ENCODE assay signal across 15 mouse cellular contexts in the genomic region with DNA sequence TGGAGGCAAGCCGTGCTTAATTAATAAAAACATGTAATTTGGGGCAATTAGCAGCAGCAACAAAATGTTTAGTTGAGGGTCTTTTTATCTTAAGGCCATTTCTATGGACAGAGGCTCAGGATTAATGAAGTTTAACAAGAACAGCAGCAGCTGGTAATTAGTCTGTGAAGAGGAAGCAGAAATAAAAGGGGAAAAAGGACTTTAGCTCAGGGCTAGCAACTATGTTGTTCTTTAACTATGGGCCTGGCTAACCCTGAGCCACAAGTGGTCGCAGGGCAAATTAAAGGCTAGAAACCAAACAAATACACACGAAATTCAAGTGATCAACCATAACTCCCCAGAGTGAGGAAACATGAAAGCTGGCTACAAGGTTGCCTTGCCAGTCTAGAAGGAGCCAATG.
A peak's percentile ranks its signal among the peaks of the same experiment; 100 is the strongest.
DNase-seq lines count a peak whose midpoint lies in the region; ATAC-seq and TF ChIP-seq lines count a peak whose summit lies in the region.
"Had no signal": no experiment of that assay in that cellular context is flagged by ENCODE, and none has a peak within 500 bp of the region (broad histone marks: within the 10 kb centered on the region; RNA-seq: fewer than 3 reads in every experiment).

No protein-coding gene starts in this region.

- no peak for TF ChIP-seq CTCF in bone marrow, adult 2 months (IDR thresholded peaks at IDR 0.05; ENCODE audit: control insufficient read depth, insufficient read depth, low read length)
- no peak for TF ChIP-seq CTCF in stomach, postnatal 0 days (IDR thresholded peaks at IDR 0.05; ENCODE audit: low read depth)

- TF ChIP-seq EP300 in stomach, postnatal 0 days (optimal IDR thresholded peaks at IDR 0.05): no peak

- DNase-seq in forebrain, embryonic 11.5 days (ENCODE audit: low spot score): no peak
- DNase-seq in forebrain, embryonic 10.5 days (ENCODE audit: extremely low spot score, low spot score): no peak
- DNase-seq in kidney, adult 11 months: no peak
- DNase-seq in lung, adult 18-20 months: no peak
- no peak for DNase-seq in stomach, postnatal 0 days (ENCODE audit: low spot score)
- DNase-seq: cerebellum, adult 2 months; heart, adult 11 months; right cerebral cortex, postnatal 25 days had no signal

- ATAC-seq in forebrain, embryonic 11.5 days (replicated peaks; ENCODE audit: low FRiP score): 0 out of 2 replicates have a peak, but pooled peaks have one; percentile 27
- no peak for ATAC-seq in kidney, embryonic 15.5 days (replicated peaks; ENCODE audit: low FRiP score)
- 0 out of 2 replicates have a peak, but pooled peaks have one; percentile 39 for ATAC-seq in megakaryocyte, adult 5-6 weeks (ENCODE audit: poor library complexity, severe bottlenecking)
- no peak for ATAC-seq in stomach, postnatal 0 days (ENCODE audit: low FRiP score, low TSS enrichment)

- TF ChIP-seq POLR2A in bone marrow, adult 2 months (IDR thresholded peaks at IDR 0.05; ENCODE audit: borderline replicate concordance, control insufficient read depth, low read depth, low read length): no peak

- H3K4me1 ChIP-seq in forebrain, embryonic 11.5 days (replicated peaks; ENCODE audit: control insufficient read depth, insufficient read depth, low read length): 0 out of 2 replicates have a peak, but pooled peaks cover 2% of the 10 kb centered on the region
- H3K4me1 ChIP-seq in forebrain, embryonic 10.5 days: peaks cover 20% of the 10 kb centered on the region
- H3K4me1 ChIP-seq in kidney, embryonic 15.5 days: peaks cover 35% of the 10 kb centered on the region
- H3K4me1 ChIP-seq in bone marrow, adult 2 months (ENCODE audit: control insufficient read depth, insufficient read depth, low read length): peaks cover 2% of the 10 kb centered on the region
- H3K4me1 ChIP-seq in stomach, postnatal 0 days (replicated peaks; ENCODE audit: control insufficient read depth, insufficient read depth): peaks cover 2% of the 10 kb centered on the region; the same call in 1 of the 2 replicates
- H3K4me1 ChIP-seq: neural tube, embryonic 12.5 days had no signal

- H3K4me3 ChIP-seq in forebrain, embryonic 11.5 days (ENCODE audit: low read depth, low read length): no peak overlapping the region
- H3K4me3 ChIP-seq in forebrain, embryonic 10.5 days: no peak overlapping the region
- no peak overlapping the region for H3K4me3 ChIP-seq in kidney, embryonic 15.5 days (replicated peaks)
- no peak overlapping the region for H3K4me3 ChIP-seq in bone marrow, adult 2 months (replicated peaks; ENCODE audit: control insufficient read depth, low read depth, low read length)
- H3K4me3 ChIP-seq in stomach, postnatal 0 days (ENCODE audit: low read depth, low read length): no peak overlapping the region
- H3K4me3 ChIP-seq: embryonic facial prominence, embryonic 13.5 days; neural tube, embryonic 12.5 days had no signal

- no peak overlapping the region for H3K27ac ChIP-seq in forebrain, embryonic 11.5 days (ENCODE audit: low read depth, low read length)
- no peak overlapping the region for H3K27ac ChIP-seq in forebrain, embryonic 10.5 days
- 0 out of 2 replicates have a peak overlapping the region, but pooled peaks have one; percentile 29 for H3K27ac ChIP-seq in kidney, embryonic 15.5 days
- H3K27ac ChIP-seq in bone marrow, adult 2 months (ENCODE audit: control insufficient read depth, insufficient read depth, low read depth, low read length, poor library complexity): peak overlapping the region; percentile 62; the same call in 1 of the 2 replicates
- H3K27ac ChIP-seq in stomach, postnatal 0 days (replicated peaks): no peak overlapping the region
- H3K27ac ChIP-seq: embryonic facial prominence, embryonic 13.5 days; liver, embryonic 14.5 days; neural tube, embryonic 12.5 days had no signal

- no peak overlapping the region for H3K4me2 ChIP-seq in forebrain, embryonic 11.5 days (ENCODE audit: low read depth, low read length, severe bottlenecking)
- no peak overlapping the region for H3K4me2 ChIP-seq in kidney, embryonic 15.5 days
- H3K4me2 ChIP-seq in stomach, postnatal 0 days (replicated peaks; ENCODE audit: low read depth): no peak overlapping the region
- H3K4me2 ChIP-seq: embryonic facial prominence, embryonic 13.5 days; midbrain, embryonic 11.5 days; neural tube, embryonic 12.5 days had no signal

- H3K36me3 ChIP-seq in forebrain, embryonic 11.5 days (ENCODE audit: control insufficient read depth, insufficient read depth, low read length): no peaks in the 10 kb centered on the region
- H3K36me3 ChIP-seq in forebrain, embryonic 10.5 days (replicated peaks): peaks cover 5% of the 10 kb centered on the region; the same call in 1 of the 2 replicates
- H3K36me3 ChIP-seq in kidney, embryonic 15.5 days: peaks cover 3% of the 10 kb centered on the region; the same call in 1 of the 2 replicates
- no peaks in the 10 kb centered on the region for H3K36me3 ChIP-seq in stomach, postnatal 0 days (ENCODE audit: control insufficient read depth, insufficient read depth, low read length)
- H3K36me3 ChIP-seq: embryonic facial prominence, embryonic 13.5 days; neural tube, embryonic 12.5 days had no signal

- no peaks in the 10 kb centered on the region for H3K9me3 ChIP-seq in forebrain, embryonic 11.5 days (ENCODE audit: control insufficient read depth, low read length)
- H3K9me3 ChIP-seq in forebrain, embryonic 10.5 days: no peaks in the 10 kb centered on the region
- no peaks in the 10 kb centered on the region for H3K9me3 ChIP-seq in kidney, embryonic 15.5 days (replicated peaks)
- no peaks in the 10 kb centered on the region for H3K9me3 ChIP-seq in stomach, postnatal 0 days (ENCODE audit: control insufficient read depth, low read length)
- H3K9me3 ChIP-seq: embryonic facial prominence, embryonic 13.5 days; neural tube, embryonic 12.5 days had no signal

- H3K27me3 ChIP-seq in forebrain, embryonic 11.5 days (ENCODE audit: control insufficient read depth, insufficient read depth, low read length): no peaks in the 10 kb centered on the region
- no peaks in the 10 kb centered on the region for H3K27me3 ChIP-seq in forebrain, embryonic 10.5 days (ENCODE audit: poor library complexity, severe bottlenecking)
- H3K27me3 ChIP-seq in kidney, embryonic 15.5 days: no peaks in the 10 kb centered on the region
- no peaks in the 10 kb centered on the region for H3K27me3 ChIP-seq in stomach, postnatal 0 days (ENCODE audit: control insufficient read depth, insufficient read depth, low read length)
- H3K27me3 ChIP-seq: embryonic facial prominence, embryonic 13.5 days; neural tube, embryonic 12.5 days had no signal

- H3K9ac ChIP-seq in forebrain, embryonic 11.5 days (ENCODE audit: low read length): no peak overlapping the region
- H3K9ac ChIP-seq in kidney, embryonic 15.5 days: no peak overlapping the region
- H3K9ac ChIP-seq in stomach, postnatal 0 days (ENCODE audit: low read length): no peak overlapping the region
- H3K9ac ChIP-seq: embryonic facial prominence, embryonic 13.5 days; liver, embryonic 14.5 days; neural tube, embryonic 12.5 days had no signal

- WGBS in forebrain, embryonic 11.5 days: 37% methylated on average over 3 of the region's 3 CpGs
- WGBS in forebrain, embryonic 10.5 days: 53% methylated on average over 3 of the region's 3 CpGs
- 48% methylated on average over 3 of the region's 3 CpGs for WGBS in kidney, embryonic 15.5 days
- WGBS in bone marrow, adult 2 months: 40% methylated on average over 3 of the region's 3 CpGs
- WGBS in stomach, postnatal 0 days: 63% methylated on average over 3 of the region's 3 CpGs

Comparison
In these comparisons a context has a peak if more than half of its experiments do, and no peak if none do; other contexts are left out.
1. ATAC-seq: peak in forebrain, embryonic 11.5 days (single experiment) and megakaryocyte, adult 5-6 weeks (single experiment); none in kidney, embryonic 15.5 days (single experiment) and stomach, postnatal 0 days (single experiment).
2. H3K27ac ChIP-seq: peak in kidney, embryonic 15.5 days (single experiment) and bone marrow, adult 2 months (single experiment); none in forebrain, embryonic 11.5 days (single experiment), forebrain, embryonic 10.5 days (single experiment) and stomach, postnatal 0 days (single experiment).